Mouse (Mus musculus): ENCODE results near the gene Wwox. TPM values are rescaled to one million over a fixed set of nuclear protein-coding genes. Genes with fewer than 3 reads are reported as not detected.

Gene Wwox
- polyA plus RNA-seq, 1 experiment, result 12.4 TPM

DNA sequence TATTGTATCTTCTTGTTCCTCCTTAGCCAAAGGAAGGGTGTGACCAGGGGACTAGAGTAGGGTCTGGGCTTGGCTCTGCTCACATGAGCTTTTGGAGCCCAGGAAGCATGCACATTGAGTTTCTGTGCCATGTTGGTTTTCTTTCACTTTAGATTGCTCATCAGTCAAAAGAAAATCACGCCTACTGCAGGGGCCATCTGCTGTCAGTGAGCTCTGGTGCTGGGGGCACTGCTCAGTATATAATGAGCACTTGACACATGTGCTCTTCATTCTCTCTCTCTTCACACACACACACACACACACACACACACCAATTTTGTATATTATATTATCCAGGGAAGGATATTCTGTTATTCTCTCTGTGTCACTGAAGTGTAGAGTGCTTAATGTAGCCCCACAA, 141.2 kb downstream of the Wwox start:
- TF ChIP-seq CTCF (IDR thresholded peaks at IDR 0.05; ENCODE audit: low read depth, low read length), result no peak

DNA sequence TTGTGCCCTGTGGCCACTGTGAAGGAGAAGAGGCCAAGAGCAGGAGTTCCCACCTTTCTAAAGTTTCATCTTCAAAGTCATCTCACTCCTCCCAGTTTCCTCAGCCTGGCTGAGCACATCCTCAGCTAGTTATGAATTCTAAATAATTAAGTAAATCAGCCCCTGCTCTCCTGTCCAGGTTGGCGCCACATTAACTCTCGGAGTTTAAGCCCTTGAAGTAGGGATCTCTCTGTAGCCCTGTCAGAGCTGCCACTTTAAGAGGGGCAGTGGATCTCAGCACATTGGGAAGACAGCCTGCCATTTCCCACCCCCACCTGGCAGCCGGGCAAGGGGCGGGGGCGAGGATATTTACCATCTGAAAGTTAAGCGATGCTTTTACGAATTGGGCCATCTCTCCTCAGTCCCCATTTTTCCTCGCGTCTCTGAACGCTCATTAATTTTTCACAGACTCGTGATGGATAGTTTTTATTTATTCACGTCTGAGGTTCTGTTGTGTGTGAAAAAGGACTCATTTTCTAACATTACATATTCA, 150.9 kb downstream of the Wwox start:
- no peak overlapping the region for H3K27ac ChIP-seq (ENCODE audit: insufficient read depth, low read depth, low read length)

More for the DNA sequence above, 141.2 kb downstream of the Wwox start:
- Histone ChIP-seq H3K27ac (ENCODE audit: insufficient read depth, low read depth, low read length) (no peak overlapping the region), H3K4me1 (ENCODE audit: control insufficient read depth, insufficient read depth, low read length) (no peaks in the 10 kb centered on the region), H3K4me3 (ENCODE audit: insufficient read depth, low read length) (no peak overlapping the region)

DNA sequence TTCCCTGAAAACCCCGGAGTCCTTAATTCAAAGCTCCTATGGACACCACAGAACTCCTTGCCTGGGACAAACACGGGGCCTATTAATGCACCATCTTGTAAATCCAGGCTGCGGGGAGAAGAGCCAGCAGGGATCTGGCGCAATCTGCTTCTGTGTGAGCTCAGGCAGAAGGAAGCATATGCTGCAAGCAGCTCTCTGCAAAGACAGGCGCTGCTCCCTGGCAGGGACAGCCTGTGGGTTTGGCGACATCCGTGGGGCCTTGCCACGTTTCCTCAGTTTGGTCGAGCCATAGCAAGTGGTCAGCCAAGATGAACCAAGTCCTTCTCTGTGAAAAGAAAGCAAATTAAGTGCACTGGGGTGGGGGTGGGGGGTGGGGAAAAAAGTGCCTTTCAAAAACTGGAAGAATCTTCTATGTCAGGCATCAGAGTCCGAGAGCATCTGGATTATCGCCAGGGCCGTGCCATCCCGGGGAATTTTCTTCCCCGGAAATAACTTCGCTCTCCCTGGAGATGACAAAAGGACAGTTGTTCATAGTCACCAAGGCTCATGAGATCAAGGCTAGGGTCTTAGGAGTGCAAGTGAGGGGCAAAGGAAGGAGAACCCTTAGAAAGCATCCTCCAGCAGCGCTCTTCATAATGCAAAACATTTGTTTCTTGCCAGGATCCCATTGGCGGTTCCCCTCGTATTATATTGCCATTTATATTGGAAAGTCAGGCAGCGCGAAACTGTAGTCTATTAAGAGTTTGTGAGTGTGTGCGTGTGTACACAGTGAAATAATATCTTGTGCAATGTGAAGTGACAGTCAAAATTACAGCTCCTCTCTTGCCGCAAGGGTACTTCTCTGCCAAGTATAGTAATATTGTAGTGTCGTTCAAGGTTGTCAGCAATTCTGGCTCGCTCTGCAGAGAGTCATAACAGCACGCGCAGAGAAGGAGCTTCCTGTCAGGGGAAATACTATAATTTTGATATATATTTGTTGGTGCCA, 152.1 kb downstream of the Wwox start:
- no peak overlapping the region for H3K4me3 ChIP-seq (ENCODE audit: insufficient read depth, low read length)
- H3K4me1 ChIP-seq (ENCODE audit: control insufficient read depth, insufficient read depth, low read length), result peaks cover 11% of the 10 kb centered on the region
- H3K27ac ChIP-seq (ENCODE audit: insufficient read depth, low read depth, low read length), result no peak overlapping the region

More for the DNA sequence above, 150.9 kb downstream of the Wwox start:
- no peak for TF ChIP-seq CTCF (IDR thresholded peaks at IDR 0.05; ENCODE audit: low read depth, low read length)
- TF ChIP-seq POLR2A (IDR thresholded peaks at IDR 0.05; ENCODE audit: borderline replicate concordance, low read depth, low read length), result no peak
- peaks cover 11% of the 10 kb centered on the region for H3K4me1 ChIP-seq (ENCODE audit: control insufficient read depth, insufficient read depth, low read length)
- no peak overlapping the region for H3K4me3 ChIP-seq (ENCODE audit: insufficient read depth, low read length)

DNA sequence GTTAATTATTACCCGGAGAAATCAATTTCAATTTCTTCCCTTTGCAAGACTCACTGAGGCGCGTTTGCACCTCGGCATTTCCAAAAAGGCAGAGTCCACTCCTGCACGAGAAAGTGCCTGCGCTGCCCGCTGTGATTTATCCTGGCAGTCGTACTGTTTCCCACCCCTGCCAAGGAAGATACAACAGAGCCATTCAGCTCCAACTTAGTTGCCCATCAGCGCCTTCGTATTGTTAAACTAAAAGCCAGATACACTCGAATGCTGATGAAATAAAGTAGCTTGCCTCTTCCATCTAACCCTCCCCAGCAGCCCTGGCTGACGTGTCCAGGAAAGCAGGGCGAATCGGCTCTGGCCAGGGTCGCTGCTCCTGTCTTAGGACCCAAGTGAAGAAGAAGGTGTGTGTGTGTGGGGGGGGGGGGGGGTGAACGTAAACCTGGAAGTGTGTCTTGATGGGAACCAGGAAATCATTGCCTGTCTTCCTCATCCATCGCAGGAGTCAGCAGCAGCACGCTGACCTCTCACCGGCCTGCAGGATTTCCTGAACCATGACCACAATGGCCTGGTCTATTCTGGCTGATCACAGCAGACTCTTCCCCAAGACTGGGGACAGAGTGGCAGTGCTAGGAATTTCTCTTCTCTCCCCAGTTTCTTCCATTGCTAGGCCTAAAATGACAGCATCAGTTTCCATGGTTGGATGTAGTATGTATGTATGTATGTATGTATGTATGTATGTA, 154.1 kb downstream of the Wwox start:
- H3K4me3 ChIP-seq (ENCODE audit: insufficient read depth, low read length), result no peak overlapping the region
- peaks cover 11% of the 10 kb centered on the region for H3K4me1 ChIP-seq (ENCODE audit: control insufficient read depth, insufficient read depth, low read length)
- TF ChIP-seq CTCF (IDR thresholded peaks at IDR 0.05; ENCODE audit: low read depth, low read length) (no peak), POLR2A (IDR thresholded peaks at IDR 0.05; ENCODE audit: borderline replicate concordance, low read depth, low read length) (no peak)
- no peak overlapping the region for H3K27ac ChIP-seq (ENCODE audit: insufficient read depth, low read depth, low read length)

More for the DNA sequence above, 152.1 kb downstream of the Wwox start:
- no peak for TF ChIP-seq CTCF (IDR thresholded peaks at IDR 0.05; ENCODE audit: low read depth, low read length)
- no peak for TF ChIP-seq POLR2A (IDR thresholded peaks at IDR 0.05; ENCODE audit: borderline replicate concordance, low read depth, low read length)

DNA sequence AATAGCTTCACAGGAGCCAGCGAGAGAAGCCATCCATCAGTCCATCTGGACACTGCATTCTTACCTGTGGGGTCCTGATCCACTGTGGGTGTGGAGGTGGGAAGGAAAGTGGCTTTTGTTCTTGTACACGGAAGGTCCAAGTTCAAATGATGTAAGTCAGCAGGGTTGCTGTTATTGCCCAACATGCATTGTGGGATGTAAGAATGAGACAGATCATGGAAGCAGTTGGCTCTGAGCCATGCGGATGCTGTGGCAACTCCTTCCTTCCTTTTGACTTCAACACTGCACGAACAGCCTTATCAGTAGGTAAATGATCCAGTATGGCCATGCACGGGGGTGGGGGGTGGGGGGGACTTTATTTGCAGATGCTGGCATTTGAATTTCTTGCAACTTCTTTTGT, 155.4 kb downstream of the Wwox start:
- TF ChIP-seq CTCF (IDR thresholded peaks at IDR 0.05; ENCODE audit: low read depth, low read length), result no peak
- no peak for TF ChIP-seq POLR2A (IDR thresholded peaks at IDR 0.05; ENCODE audit: borderline replicate concordance, low read depth, low read length)
- H3K4me3 ChIP-seq (ENCODE audit: insufficient read depth, low read length), result no peak overlapping the region
- peaks cover 11% of the 10 kb centered on the region for H3K4me1 ChIP-seq (ENCODE audit: control insufficient read depth, insufficient read depth, low read length)
- no peak overlapping the region for H3K27ac ChIP-seq (ENCODE audit: insufficient read depth, low read depth, low read length)

DNA sequence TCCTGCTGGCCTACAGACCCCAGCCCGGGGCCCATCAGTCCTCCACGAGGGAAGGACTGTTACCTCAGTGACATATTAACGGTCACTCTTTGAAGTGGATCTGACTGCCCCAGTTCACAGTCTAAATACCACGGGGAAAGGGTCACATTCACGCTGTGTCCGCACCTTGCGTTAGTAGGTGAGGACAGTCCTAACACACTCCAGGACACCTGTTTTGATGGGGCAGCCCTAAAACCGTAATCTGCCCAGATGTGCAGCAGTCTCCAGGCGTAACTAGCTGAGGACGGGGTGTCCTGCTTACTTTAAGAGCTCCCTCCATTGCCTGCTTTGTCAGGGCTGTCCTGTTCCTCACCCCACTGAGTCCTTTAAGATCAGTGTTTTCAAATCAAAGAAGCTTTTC, 160.1 kb downstream of the Wwox start:
- TF ChIP-seq CTCF (IDR thresholded peaks at IDR 0.05; ENCODE audit: low read depth, low read length) (no peak), POLR2A (IDR thresholded peaks at IDR 0.05; ENCODE audit: borderline replicate concordance, low read depth, low read length) (no peak)
- no peak overlapping the region for H3K4me3 ChIP-seq (ENCODE audit: insufficient read depth, low read length)
- no peak overlapping the region for H3K27ac ChIP-seq (ENCODE audit: insufficient read depth, low read depth, low read length)
- peaks cover 8% of the 10 kb centered on the region for H3K4me1 ChIP-seq (ENCODE audit: control insufficient read depth, insufficient read depth, low read length)

DNA sequence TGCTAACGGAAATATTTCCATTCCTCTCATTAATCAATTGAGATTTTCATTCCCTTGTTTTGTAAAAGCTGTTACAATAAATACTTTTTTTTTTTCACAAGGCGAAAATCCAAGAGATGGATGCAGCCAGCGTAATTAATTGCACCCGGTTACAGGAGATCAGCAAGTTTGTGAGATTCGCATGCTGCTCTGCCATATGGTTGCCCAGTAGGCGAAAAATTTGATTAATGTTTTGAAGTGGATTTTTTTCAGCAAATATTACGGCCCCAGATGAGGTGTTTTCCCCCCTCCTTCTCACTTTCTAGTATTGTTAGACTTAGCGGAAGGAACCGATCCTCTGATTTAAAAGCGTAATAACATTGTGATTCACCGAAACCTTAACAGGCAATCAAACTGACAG, 160.7 kb downstream of the Wwox start:
- TF ChIP-seq CTCF (IDR thresholded peaks at IDR 0.05; ENCODE audit: low read depth, low read length) (no peak), POLR2A (IDR thresholded peaks at IDR 0.05; ENCODE audit: borderline replicate concordance, low read depth, low read length) (no peak)
- no peak overlapping the region for H3K27ac ChIP-seq (ENCODE audit: insufficient read depth, low read depth, low read length)
- H3K4me1 ChIP-seq (ENCODE audit: control insufficient read depth, insufficient read depth, low read length), result peaks cover 4% of the 10 kb centered on the region
- H3K4me3 ChIP-seq (ENCODE audit: insufficient read depth, low read length), result no peak overlapping the region

DNA sequence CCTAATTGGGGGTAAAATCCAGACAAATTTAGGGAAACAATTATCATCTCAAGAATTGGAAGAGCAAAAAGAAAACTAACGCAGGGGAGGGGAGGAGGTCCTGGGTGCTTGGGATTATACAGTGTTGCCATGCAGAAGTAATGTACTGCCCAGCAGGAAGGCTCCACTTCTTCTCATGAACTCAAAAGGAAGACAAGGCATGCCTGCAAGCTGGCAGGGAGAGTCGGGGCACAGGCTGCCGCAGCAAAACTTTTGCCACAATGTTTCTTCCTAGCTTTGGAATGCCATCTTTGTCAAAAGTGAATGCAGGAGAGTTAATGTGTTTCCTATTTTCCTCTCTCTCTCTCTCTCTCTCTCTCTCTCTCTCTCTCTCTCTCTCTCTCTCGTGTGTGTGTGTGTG, 163.6 kb downstream of the Wwox start:
- peaks cover 2% of the 10 kb centered on the region; the same call in 1 of the 2 replicates for H3K4me1 ChIP-seq (ENCODE audit: control insufficient read depth, insufficient read depth, low read length)
- no peak overlapping the region for H3K4me3 ChIP-seq (ENCODE audit: insufficient read depth, low read length)
- TF ChIP-seq POLR2A (IDR thresholded peaks at IDR 0.05; ENCODE audit: borderline replicate concordance, low read depth, low read length) (no peak), CTCF (IDR thresholded peaks at IDR 0.05; ENCODE audit: low read depth, low read length) (no peak)
- no peak overlapping the region for H3K27ac ChIP-seq (ENCODE audit: insufficient read depth, low read depth, low read length)

DNA sequence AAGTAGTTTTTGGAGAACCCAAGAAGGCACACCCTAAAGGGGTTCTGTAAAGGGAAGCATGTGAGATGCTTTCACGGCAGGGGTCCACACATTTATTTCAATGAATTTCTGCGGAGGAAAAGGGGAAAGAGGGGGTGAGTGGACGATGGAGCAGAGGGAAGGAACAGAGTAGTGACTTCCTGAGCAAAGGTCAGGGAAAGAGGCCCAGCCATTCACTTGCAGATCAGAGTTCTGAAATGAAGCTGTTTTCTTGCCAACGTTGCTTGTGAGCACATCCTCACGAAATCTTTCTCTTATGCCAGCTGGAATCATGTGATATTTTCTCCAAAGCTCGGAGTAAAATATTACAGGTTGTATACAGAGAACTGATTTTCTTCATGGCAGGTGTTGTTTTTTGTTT, 164.1 kb downstream of the Wwox start:
- Histone ChIP-seq H3K4me3 (ENCODE audit: insufficient read depth, low read length) (no peak overlapping the region), H3K4me1 (ENCODE audit: control insufficient read depth, insufficient read depth, low read length) (peaks cover 2% of the 10 kb centered on the region; the same call in 1 of the 2 replicates), H3K27ac (ENCODE audit: insufficient read depth, low read depth, low read length) (no peak overlapping the region)
- TF ChIP-seq CTCF (IDR thresholded peaks at IDR 0.05; ENCODE audit: low read depth, low read length) (no peak), POLR2A (IDR thresholded peaks at IDR 0.05; ENCODE audit: borderline replicate concordance, low read depth, low read length) (no peak)
